Mouse (Mus musculus): ENCODE results near the gene Itga9.
A peak's percentile ranks its signal among the peaks of the same experiment; 100 is the strongest.

The Itga9 gene

GRCm38 (mm10) chr9:118650976-118651375, 44.5 kb downstream of the Itga9 start:
- DNase-seq (ENCODE audit: low spot score in 2 of 2) = no peak

- no peak for DNase-seq (ENCODE audit: low spot score in 2 of 2)
Measured at GRCm38 (mm10) chr9:118651939-118652338, 45.4 kb downstream of the Itga9 start.

- DNase-seq (ENCODE audit: low spot score in 2 of 2) = no peak
Measured at GRCm38 (mm10) chr9:118653436-118653835, 46.9 kb downstream of the Itga9 start.

GRCm38 (mm10) chr9:118654969-118655368, 48.5 kb downstream of the Itga9 start:
- no peak for DNase-seq (ENCODE audit: low spot score in 2 of 2)

GRCm38 (mm10) chr9:118655726-118656125, 49.2 kb downstream of the Itga9 start:
- DNase-seq (ENCODE audit: low spot score in 2 of 2) = no peak

GRCm38 (mm10) chr9:118658159-118658558, 51.7 kb downstream of the Itga9 start:
- DNase-seq (ENCODE audit: low spot score in 2 of 2) = no peak

GRCm38 (mm10) chr9:118659809-118660208, 53.3 kb downstream of the Itga9 start:
- DNase-seq (ENCODE audit: low spot score in 2 of 2) = no peak

GRCm38 (mm10) chr9:118660259-118660658, 53.8 kb downstream of the Itga9 start:
- no peak for DNase-seq (ENCODE audit: low spot score in 2 of 2)

GRCm38 (mm10) chr9:118662026-118662425, 55.5 kb downstream of the Itga9 start:
- DNase-seq (ENCODE audit: low spot score in 2 of 2) = no peak

GRCm38 (mm10) chr9:118662476-118662875, 56.0 kb downstream of the Itga9 start:
- DNase-seq (ENCODE audit: low spot score in 2 of 2) = no peak

GRCm38 (mm10) chr9:118663938-118664337, 57.4 kb downstream of the Itga9 start:
- no peak for DNase-seq (ENCODE audit: low spot score in 2 of 2)

GRCm38 (mm10) chr9:118666069-118666468, 59.6 kb downstream of the Itga9 start:
- DNase-seq (ENCODE audit: low spot score in 2 of 2) = no peak

GRCm38 (mm10) chr9:118669696-118670095, 63.2 kb downstream of the Itga9 start:
- DNase-seq (ENCODE audit: low spot score in 2 of 2) = no peak

GRCm38 (mm10) chr9:118674277-118674676, 67.8 kb downstream of the Itga9 start:
- peak in 1 of 2 experiments; percentile 34 for DNase-seq (ENCODE audit: low spot score in 2 of 2)

- DNase-seq (ENCODE audit: low spot score in 2 of 2) = no peak
Measured at GRCm38 (mm10) chr9:118674761-118675160, 68.3 kb downstream of the Itga9 start.

GRCm38 (mm10) chr9:118675573-118676170, 69.2 kb downstream of the Itga9 start:
- DNase-seq (ENCODE audit: low spot score in 2 of 2) = no peak

- no peak for DNase-seq (ENCODE audit: low spot score in 2 of 2)
Measured at GRCm38 (mm10) chr9:118676692-118677091, 70.2 kb downstream of the Itga9 start.

GRCm38 (mm10) chr9:118677349-118677748, 70.9 kb downstream of the Itga9 start:
- no peak for DNase-seq (ENCODE audit: low spot score in 2 of 2)

- DNase-seq (ENCODE audit: low spot score in 2 of 2) = no peak
Measured at GRCm38 (mm10) chr9:118678020-118678750, 71.7 kb downstream of the Itga9 start.

GRCm38 (mm10) chr9:118678759-118679158, 72.3 kb downstream of the Itga9 start:
- no peak for DNase-seq (ENCODE audit: low spot score in 2 of 2)

- no peak for DNase-seq (ENCODE audit: low spot score in 2 of 2)
Measured at GRCm38 (mm10) chr9:118681506-118681905, 75.0 kb downstream of the Itga9 start.

GRCm38 (mm10) chr9:118682154-118682553, 75.7 kb downstream of the Itga9 start:
- DNase-seq (ENCODE audit: low spot score in 2 of 2) = no peak

- DNase-seq (ENCODE audit: low spot score in 2 of 2) = no peak
Measured at GRCm38 (mm10) chr9:118683507-118683906, 77.0 kb downstream of the Itga9 start.

All from left cerebral cortex, adult 9 months (tissue).